Comparison of ENCODE assay signal across 7 mouse cellular contexts in genomic region chr13:59555613-59556192, GRCm38 (mm10). TPM values are rescaled to one million over a fixed set of nuclear protein-coding genes. Genes with fewer than 3 reads are reported as not detected.
A peak's percentile ranks its signal among the peaks of the same experiment; 100 is the strongest.
DNase-seq lines count a peak whose midpoint lies in the region; ATAC-seq and TF ChIP-seq lines count a peak whose summit lies in the region.

No protein-coding gene starts in this region.

- H3K36me3 ChIP-seq in forebrain, embryonic 14.5 days (ENCODE audit: control insufficient read depth, insufficient read depth, low read length): no peaks in the 10 kb centered on the region
- no peaks in the 10 kb centered on the region for H3K36me3 ChIP-seq in kidney, postnatal 0 days (ENCODE audit: insufficient read depth, low read length)
- H3K36me3 ChIP-seq in neural tube, embryonic 14.5 days (ENCODE audit: control insufficient read depth, insufficient read depth, low read length): no peaks in the 10 kb centered on the region

- H3K27me3 ChIP-seq in forebrain, embryonic 14.5 days (replicated peaks; ENCODE audit: control insufficient read depth, insufficient read depth, low read length): no peaks in the 10 kb centered on the region
- no peaks in the 10 kb centered on the region for H3K27me3 ChIP-seq in kidney, postnatal 0 days (ENCODE audit: insufficient read depth, low read length)
- H3K27me3 ChIP-seq in neural tube, embryonic 14.5 days (ENCODE audit: control insufficient read depth, insufficient read depth, low read length): no peaks in the 10 kb centered on the region

- ATAC-seq in forebrain, embryonic 14.5 days: no peak
- no peak for ATAC-seq in kidney, postnatal 0 days (replicated peaks; ENCODE audit: low FRiP score, low read depth)
- no peak for ATAC-seq in neural tube, embryonic 14.5 days (ENCODE audit: low read depth)

- peaks cover 10% of the 10 kb centered on the region; the same call in 1 of the 2 replicates for H3K4me1 ChIP-seq in forebrain, embryonic 14.5 days (ENCODE audit: control insufficient read depth, insufficient read depth, low read length)
- peaks cover 12% of the 10 kb centered on the region; the same call in 1 of the 2 replicates for H3K4me1 ChIP-seq in kidney, postnatal 0 days (replicated peaks; ENCODE audit: insufficient read depth, low read length)
- peaks cover 5% of the 10 kb centered on the region; the same call in 1 of the 2 replicates for H3K4me1 ChIP-seq in neural tube, embryonic 14.5 days (ENCODE audit: control insufficient read depth, insufficient read depth, low read length)

- 80% methylated on average over 8 of the region's 8 CpGs for WGBS in forebrain, embryonic 14.5 days
- WGBS in kidney, postnatal 0 days: 62% methylated on average over 8 of the region's 8 CpGs
- WGBS in neural tube, embryonic 14.5 days: 60% methylated on average over 8 of the region's 8 CpGs

- peak overlapping the region; percentile 66 for H3K4me3 ChIP-seq in layer of hippocampus, adult 2 months
- peak overlapping the region; percentile 79; the same call in 1 of the 2 replicates for H3K4me3 ChIP-seq in forebrain, embryonic 14.5 days (ENCODE audit: low read depth, low read length)
- H3K4me3 ChIP-seq in kidney, postnatal 0 days (replicated peaks; ENCODE audit: low read depth, low read length): 0 out of 2 replicates have a peak overlapping the region, but pooled peaks have one; percentile 80
- H3K4me3 ChIP-seq in neural tube, embryonic 14.5 days (ENCODE audit: low read depth, low read length): peak overlapping the region; percentile 78

- peak overlapping the region; percentile 89 for H3K4me2 ChIP-seq in forebrain, embryonic 14.5 days (ENCODE audit: low read length)
- peak overlapping the region; percentile 83 for H3K4me2 ChIP-seq in kidney, postnatal 0 days (ENCODE audit: low read length)
- H3K4me2 ChIP-seq in neural tube, embryonic 14.5 days (ENCODE audit: low read depth, low read length): peak overlapping the region; percentile 66

- 0 out of 2 replicates have a peak, but pooled peaks have one; percentile 16 for TF ChIP-seq CTCF in layer of hippocampus, adult 2 months (conservative IDR thresholded peaks at IDR 0.05)
- TF ChIP-seq CTCF in kidney, postnatal 0 days (IDR thresholded peaks at IDR 0.05; ENCODE audit: low read depth): no peak

- H3K9me3 ChIP-seq in forebrain, embryonic 14.5 days (replicated peaks; ENCODE audit: control insufficient read depth, low read length): no peaks in the 10 kb centered on the region
- no peaks in the 10 kb centered on the region for H3K9me3 ChIP-seq in kidney, postnatal 0 days (replicated peaks; ENCODE audit: low read length)
- no peaks in the 10 kb centered on the region for H3K9me3 ChIP-seq in neural tube, embryonic 14.5 days (ENCODE audit: control insufficient read depth, low read length)

- H3K27ac ChIP-seq in layer of hippocampus, adult 2 months: peak overlapping the region; percentile 91
- no peak overlapping the region for H3K27ac ChIP-seq in forebrain, embryonic 14.5 days (ENCODE audit: low read depth, low read length)
- H3K27ac ChIP-seq in kidney, postnatal 0 days: no peak overlapping the region
- H3K27ac ChIP-seq in neural tube, embryonic 14.5 days (ENCODE audit: low read depth, low read length): no peak overlapping the region

- H3K9ac ChIP-seq in forebrain, embryonic 14.5 days (ENCODE audit: low read length): no peak overlapping the region
- no peak overlapping the region for H3K9ac ChIP-seq in kidney, postnatal 0 days (ENCODE audit: low read depth, low read length)
- no peak overlapping the region for H3K9ac ChIP-seq in neural tube, embryonic 14.5 days (replicated peaks; ENCODE audit: low read depth, low read length)

- DNase-seq in layer of hippocampus, adult 2 months (ENCODE audit: low spot score in 2 of 2): no peak
- DNase-seq in layer of hippocampus, postnatal 25 days (ENCODE audit: extremely low spot score in 1 of 2, low spot score in 1 of 2): no peak
- DNase-seq in forebrain, embryonic 14.5 days (ENCODE audit: low spot score): no peak
- DNase-seq in kidney, postnatal 0 days (ENCODE audit: low spot score): no peak
- no peak for DNase-seq in urinary bladder, postnatal 14 days (ENCODE audit: low spot score)
- DNase-seq in T-cell, adult 2 months (ENCODE audit: low spot score): no peak

RNA-seq across cellular contexts. Expression of gene Agtpbp1, which starts 29.3 kb away (rescaled TPM):
- 100 to 1,000 TPM; 374 to 406 TPM for total RNA-seq in layer of hippocampus, adult 2 months (2021)
- 100 to 1,000 TPM; 351 to 374 TPM for total RNA-seq in layer of hippocampus, postnatal 25 days (2021)
- 51.8 and 69.6 TPM in 2 replicates for polyA plus RNA-seq in forebrain, embryonic 14.5 days (2014; fragmentation: Nextera tagmentation; extraction: Ambion mirVana)
- 10.1 and 13.9 TPM in 2 replicates for polyA plus RNA-seq in kidney, postnatal 0 days (2015; fragmentation: Nextera tagmentation; extraction: Ambion mirVana)
- 97.3 and 112 TPM in 2 replicates for polyA plus RNA-seq in neural tube, embryonic 14.5 days (2014; fragmentation: Nextera tagmentation; extraction: Ambion mirVana)

RNA-seq across cellular contexts. Expression of gene Naa35, which starts 29.4 kb away (rescaled TPM):
- total RNA-seq in layer of hippocampus, adult 2 months (2021): 10 to 100 TPM; 88.5 to 98.8 TPM
- 100 to 1,000 TPM in 1 of 2 experiments, 10 to 100 TPM in 1; 99.1 to 103 TPM for total RNA-seq in layer of hippocampus, postnatal 25 days (2021)
- polyA plus RNA-seq in forebrain, embryonic 14.5 days (2014; fragmentation: Nextera tagmentation; extraction: Ambion mirVana): 152 and 157 TPM in 2 replicates
- 87.2 and 91.9 TPM in 2 replicates for polyA plus RNA-seq in kidney, postnatal 0 days (2015; fragmentation: Nextera tagmentation; extraction: Ambion mirVana)
- 120 and 131 TPM in 2 replicates for polyA plus RNA-seq in neural tube, embryonic 14.5 days (2014; fragmentation: Nextera tagmentation; extraction: Ambion mirVana)
